Mouse (Mus musculus): Measurements from ENCODE around the gene Mastl. TPM values are rescaled to one million over a fixed set of nuclear protein-coding genes. Genes with fewer than 3 reads are reported as not detected.

Mastl gene
- total and polyA plus RNA-seq, 3 experiments, result 8.1 to 14.8 (median 10.7) TPM

Other genes starting within 250 kb of the Mastl start
- 43.1 and 45.7 TPM in 2 replicates for gene Abi1, start 115.8 kb downstream of the Mastl start, total RNA-seq (2012; rRNA removed)
- 104 and 112 TPM in 2 replicates for gene Abi1, start 115.8 kb downstream of the Mastl start, total RNA-seq (2014; rRNA removed)
- gene Abi1, start 115.8 kb downstream of the Mastl start, polyA plus RNA-seq (2012; ENCODE audit: insufficient read length, low read depth), result 65.0 and 74.6 TPM in 2 replicates
- gene Acbd5, start 87.9 kb downstream of the Mastl start, total RNA-seq (2012; rRNA removed), result 10.9 and 11.6 TPM in 2 replicates
- gene Acbd5, start 87.9 kb downstream of the Mastl start, total RNA-seq (2014; rRNA removed), result 15.2 and 16.3 TPM in 2 replicates
- gene Acbd5, start 87.9 kb downstream of the Mastl start, polyA plus RNA-seq (2012; ENCODE audit: insufficient read length, low read depth), result 12.5 and 13.9 TPM in 2 replicates
- 58.6 and 69.5 TPM in 2 replicates for gene Yme1l1, start 345 bp upstream of the Mastl start, total RNA-seq (2012; rRNA removed)
- 131 and 159 TPM in 2 replicates for gene Yme1l1, start 345 bp upstream of the Mastl start, total RNA-seq (2014; rRNA removed)
- gene Yme1l1, start 345 bp upstream of the Mastl start, polyA plus RNA-seq (2012; ENCODE audit: insufficient read length, low read depth), result 78.2 and 90.5 TPM in 2 replicates
- gene 4931423N10Rik, start 51.5 kb upstream of the Mastl start, total RNA-seq (2012; rRNA removed), result not detected in 2 replicates
- gene 4931423N10Rik, start 51.5 kb upstream of the Mastl start, total RNA-seq (2014; rRNA removed), result not detected in 2 replicates
- gene 4931423N10Rik, start 51.5 kb upstream of the Mastl start, polyA plus RNA-seq (2012; ENCODE audit: insufficient read length, low read depth), result not detected in 2 replicates
- not detected in 2 replicates for gene Nxph2, start 165.2 kb upstream of the Mastl start, total RNA-seq (2012; rRNA removed)
- gene Nxph2, start 165.2 kb upstream of the Mastl start, total RNA-seq (2014; rRNA removed), result not detected in 2 replicates
- gene Nxph2, start 165.2 kb upstream of the Mastl start, polyA plus RNA-seq (2012; ENCODE audit: insufficient read length, low read depth), result not detected in 2 replicates